Mouse (Mus musculus): ENCODE data around the gene Zfp980. TPM values are rescaled to one million over a fixed set of nuclear protein-coding genes. Genes with fewer than 3 reads are reported as not detected.
A peak's percentile ranks its signal among the peaks of the same experiment; 100 is the strongest.
"Not testable (repeated sequence)": the region's sequence is repeated elsewhere in the genome, so short reads cannot be mapped to it uniquely, and the experiment has no call there.

The Zfp980 gene
- polyA plus RNA-seq (2012; rRNA removed), result not detected in 2 replicates

- DNase-seq, result not testable (repeated sequence)
Measured at GRCm38 (mm10) chr4:145670385-145670784, at the start of gene Zfp980. Gene Zfp980, plus strand, starts transcription at chr4:145670685.

DNA sequence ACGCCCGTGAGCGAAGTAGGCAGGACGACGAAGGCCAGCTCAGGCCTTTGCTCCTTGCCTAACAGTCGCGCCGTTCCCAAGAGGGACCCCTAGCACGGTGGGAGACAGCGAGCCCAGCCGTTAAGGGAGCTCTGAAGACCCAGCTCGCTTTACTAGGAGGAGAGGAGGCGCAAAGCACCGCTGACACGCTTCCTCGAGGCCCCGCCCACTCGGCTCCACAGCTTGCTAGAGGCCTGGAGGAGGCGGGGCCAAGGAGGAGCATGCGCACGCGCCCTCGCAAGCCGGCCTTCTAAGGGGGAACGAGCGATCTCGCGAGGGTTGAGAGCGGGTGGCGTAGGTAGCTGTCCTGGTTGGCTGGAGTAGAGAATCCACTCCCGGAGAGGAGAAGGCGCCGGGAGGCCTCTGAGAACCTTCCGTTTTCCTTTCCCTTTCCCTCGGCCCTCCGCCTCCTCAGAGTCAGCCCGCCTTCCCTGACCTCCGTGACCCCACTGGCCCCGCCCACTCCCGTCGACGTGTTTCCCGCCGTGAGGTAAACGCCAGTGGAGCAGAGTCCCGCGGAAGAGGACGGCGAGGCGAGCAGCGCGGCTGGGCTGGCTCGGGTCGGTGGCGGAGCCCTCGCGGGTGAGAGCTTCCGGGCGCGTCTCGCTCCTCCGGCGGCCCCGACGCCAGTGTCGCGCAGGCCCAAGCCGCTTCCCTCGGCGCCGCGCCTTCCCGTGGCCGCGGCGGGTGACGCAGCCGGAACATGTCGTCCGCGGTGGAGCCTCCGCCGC is 29.9 kb upstream of the Zfp980 start:
- H3K4me3 ChIP-seq (replicated peaks; ENCODE audit: insufficient read depth, low read depth, low read length); DNase-seq; H3K27me3 ChIP-seq (ENCODE audit: control insufficient read depth, insufficient read depth, low read length); H3K27ac ChIP-seq (ENCODE audit: insufficient read depth, low read length); H3K4me1 ChIP-seq (ENCODE audit: control insufficient read depth, insufficient read depth, low read length): not testable (repeated sequence)
- WGBS, result 33% methylated on average over 82 of the region's 83 CpGs

More at GRCm38 (mm10) chr4:145670385-145670784, at the start of gene Zfp980:
- H3K27ac ChIP-seq (ENCODE audit: insufficient read depth, low read length); H3K4me3 ChIP-seq (replicated peaks; ENCODE audit: insufficient read depth, low read depth, low read length); H3K4me1 ChIP-seq (ENCODE audit: control insufficient read depth, insufficient read depth, low read length); H3K27me3 ChIP-seq (ENCODE audit: control insufficient read depth, insufficient read depth, low read length): not testable (repeated sequence)
- WGBS, result 82% methylated on average over 3 of the region's 3 CpGs

DNA sequence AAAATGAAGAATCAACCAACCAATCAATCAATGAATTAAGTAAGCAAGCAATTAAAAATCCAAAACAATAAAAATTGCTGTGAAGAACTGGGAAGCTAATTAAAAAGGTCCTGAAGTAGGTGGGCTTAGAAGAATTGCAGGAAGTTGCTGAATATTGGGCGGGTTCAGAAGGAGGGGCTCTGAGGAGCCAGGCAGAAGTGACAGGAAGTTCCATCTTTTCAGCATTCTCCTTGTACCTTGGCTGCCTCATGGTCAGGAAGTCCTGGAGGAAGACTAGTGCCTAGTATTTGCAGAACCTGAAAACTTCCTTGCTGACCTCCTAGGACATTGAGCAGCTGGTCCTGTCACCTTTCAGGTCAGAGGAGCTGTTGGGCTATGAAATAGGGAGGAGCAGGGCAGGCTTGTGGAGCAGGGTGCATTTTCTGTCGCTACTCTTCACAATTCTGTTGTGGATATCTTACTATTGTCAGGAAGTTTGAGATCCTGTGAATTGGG is 3.8 kb downstream of the Zfp980 start:
- not testable (repeated sequence) for H3K27ac ChIP-seq (ENCODE audit: insufficient read depth, low read length); H3K4me3 ChIP-seq (replicated peaks; ENCODE audit: insufficient read depth, low read depth, low read length); DNase-seq; H3K4me1 ChIP-seq (ENCODE audit: control insufficient read depth, insufficient read depth, low read length); H3K27me3 ChIP-seq (ENCODE audit: control insufficient read depth, insufficient read depth, low read length)
- 56% methylated on average over 2 of the region's 2 CpGs for WGBS

DNA sequence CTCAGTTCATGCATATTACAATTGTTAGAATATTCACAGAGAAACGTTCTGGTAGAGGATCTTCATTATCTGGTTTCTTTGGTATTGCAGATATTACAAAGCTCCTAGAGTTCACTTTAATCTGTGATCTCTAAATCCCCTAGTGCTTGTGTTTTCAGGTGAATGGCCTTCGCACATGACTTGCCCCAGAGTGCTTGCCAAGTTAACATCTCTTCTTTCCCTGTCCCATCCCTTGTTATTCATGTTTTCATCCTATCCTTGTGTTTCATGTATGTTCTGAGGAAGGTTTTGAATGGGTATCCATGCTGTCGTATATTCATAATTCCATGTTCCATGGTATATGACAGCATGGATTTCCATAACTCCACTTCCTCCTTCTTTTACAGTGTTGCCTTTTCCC is 9.7 kb downstream of the Zfp980 start:
- H3K27me3 ChIP-seq (ENCODE audit: control insufficient read depth, insufficient read depth, low read length); H3K27ac ChIP-seq (ENCODE audit: insufficient read depth, low read length); H3K4me1 ChIP-seq (ENCODE audit: control insufficient read depth, insufficient read depth, low read length); DNase-seq; H3K4me3 ChIP-seq (replicated peaks; ENCODE audit: insufficient read depth, low read depth, low read length): not testable (repeated sequence)
- WGBS, result 74% methylated on average over 3 of the region's 3 CpGs

GRCm38 (mm10) chr4:145680672-145681387 is 10.3 kb downstream of the Zfp980 start:
- not testable (repeated sequence) for H3K27me3 ChIP-seq (ENCODE audit: control insufficient read depth, insufficient read depth, low read length); H3K4me3 ChIP-seq (replicated peaks; ENCODE audit: insufficient read depth, low read depth, low read length); DNase-seq; H3K27ac ChIP-seq (ENCODE audit: insufficient read depth, low read length); H3K4me1 ChIP-seq (ENCODE audit: control insufficient read depth, insufficient read depth, low read length)
- WGBS, result 29% methylated on average over 1 of the region's 1 CpGs

DNA sequence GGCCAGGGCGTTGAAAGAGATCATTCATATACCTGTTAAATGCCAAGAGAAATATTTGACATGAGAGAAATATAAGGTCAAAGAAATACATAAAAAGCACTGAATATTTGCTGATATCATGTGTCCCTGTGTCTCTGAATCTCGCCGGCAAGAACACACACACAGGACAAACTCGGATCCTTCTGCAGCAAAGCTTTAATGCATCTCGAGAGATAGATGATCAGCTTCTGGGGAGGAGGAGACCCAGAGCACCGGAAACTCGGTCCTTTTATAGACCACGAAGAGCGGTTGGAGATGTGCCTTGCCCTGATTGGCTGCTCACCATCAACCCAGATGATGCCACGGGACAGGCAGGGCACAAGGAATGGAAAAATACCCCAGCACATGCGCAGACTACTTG is 11.5 kb downstream of the Zfp980 start:
- DNase-seq; H3K27ac ChIP-seq (ENCODE audit: insufficient read depth, low read length); H3K27me3 ChIP-seq (ENCODE audit: control insufficient read depth, insufficient read depth, low read length); H3K4me3 ChIP-seq (replicated peaks; ENCODE audit: insufficient read depth, low read depth, low read length); H3K4me1 ChIP-seq (ENCODE audit: control insufficient read depth, insufficient read depth, low read length): not testable (repeated sequence)
- WGBS, result 77% methylated on average over 10 of the region's 11 CpGs

GRCm38 (mm10) chr4:145683024-145683766 is 12.7 kb downstream of the Zfp980 start:
- WGBS, result 75% methylated on average over 3 of the region's 3 CpGs

GRCm38 (mm10) chr4:145686061-145686460 is 15.6 kb downstream of the Zfp980 start:
- not testable (repeated sequence) for H3K4me1 ChIP-seq (ENCODE audit: control insufficient read depth, insufficient read depth, low read length); DNase-seq; H3K4me3 ChIP-seq (replicated peaks; ENCODE audit: insufficient read depth, low read depth, low read length); H3K27ac ChIP-seq (ENCODE audit: insufficient read depth, low read length); H3K27me3 ChIP-seq (ENCODE audit: control insufficient read depth, insufficient read depth, low read length)
- WGBS, result 28% methylated on average over 2 of the region's 2 CpGs

More at GRCm38 (mm10) chr4:145683024-145683766, 12.7 kb downstream of the Zfp980 start:
- H3K4me3 ChIP-seq (replicated peaks; ENCODE audit: insufficient read depth, low read depth, low read length); DNase-seq; H3K27ac ChIP-seq (ENCODE audit: insufficient read depth, low read length); H3K4me1 ChIP-seq (ENCODE audit: control insufficient read depth, insufficient read depth, low read length); H3K27me3 ChIP-seq (ENCODE audit: control insufficient read depth, insufficient read depth, low read length): not testable (repeated sequence)

GRCm38 (mm10) chr4:145744935-145745644 is 74.6 kb downstream of the Zfp980 start:
- not testable (repeated sequence) for H3K27me3 ChIP-seq (ENCODE audit: control insufficient read depth, insufficient read depth, low read length); H3K4me1 ChIP-seq (ENCODE audit: control insufficient read depth, insufficient read depth, low read length); H3K27ac ChIP-seq (ENCODE audit: insufficient read depth, low read length); H3K4me3 ChIP-seq (replicated peaks; ENCODE audit: insufficient read depth, low read depth, low read length)
- DNase-seq, result peak in 1 of 2 experiments; percentile 2
- 3% methylated on average over 58 of the region's 83 CpGs for WGBS

DNA sequence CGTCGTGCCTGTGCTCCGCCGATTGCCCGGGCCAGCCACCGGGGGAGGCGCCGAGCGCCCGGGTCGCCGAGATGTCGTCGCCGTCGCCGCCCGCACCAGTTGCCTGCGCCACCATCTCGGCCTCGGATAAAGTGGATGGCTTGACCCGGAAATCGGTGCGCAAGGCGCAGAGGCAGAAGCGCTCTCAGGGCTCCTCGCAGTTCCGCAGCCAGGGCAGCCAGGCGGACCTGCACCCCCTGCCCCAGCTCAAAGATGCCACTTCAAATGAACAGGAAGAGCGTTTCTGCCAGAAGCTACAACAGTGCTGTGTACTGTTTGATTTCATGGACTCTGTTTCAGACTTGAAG is 75.1 kb downstream of the Zfp980 start:
- H3K4me3 ChIP-seq (replicated peaks; ENCODE audit: insufficient read depth, low read depth, low read length), result not testable (repeated sequence)

More for the DNA sequence above, 75.1 kb downstream of the Zfp980 start:
- WGBS, result no CpG with 5 or more reads among the region's 30 CpGs
- H3K27ac ChIP-seq (ENCODE audit: insufficient read depth, low read length); H3K27me3 ChIP-seq (ENCODE audit: control insufficient read depth, insufficient read depth, low read length); DNase-seq; H3K4me1 ChIP-seq (ENCODE audit: control insufficient read depth, insufficient read depth, low read length): not testable (repeated sequence)

All from cerebellum, adult 2 months (tissue).